Mouse (Mus musculus) left cerebral cortex, postnatal 10 days (tissue): ENCODE measurements around the gene Gprasp1. TPM values are rescaled to one million over a fixed set of nuclear protein-coding genes. Genes with fewer than 3 reads are reported as not detected.
"Not testable (repeated sequence)": the region's sequence is repeated elsewhere in the genome, so short reads cannot be mapped to it uniquely, and the experiment has no call there.

Source experiments
- DNase-seq, 2 experiments: peaks; one replicate each; pipeline ENCODE4 v3.0.0; 2021 to 2022; ENCODE audit warnings: low spot score in 2 of 2, mixed read lengths in 1 of 2; ENCODE audit errors: extremely low spot score in 1 of 2
- intact Hi-C: fragments of 180-260 bp; cut with DNase I; formaldehyde crosslinking; loops from one replicate; pipeline ENCODE4 v1.15.1; 2025
- microRNA-seq: library from miRNA; unstranded; fragments of <30 nt; microRNA quantifications from one replicate; pipeline ENCODE4 v1.2.0, GENCODE M21; 2022
- total RNA-seq, 2 experiments: library from RNA; stranded (reverse); gene quantifications; 2 replicates each; pipeline ENCODE4 v1.2.3; 2021

The Gprasp1 gene
- total RNA-seq, 2 experiments from 2014 or later, result 352 to 384 TPM

GRCm38 (mm10) chrX:135804149-135804548, 61.6 kb downstream of the Gprasp1 start:
- DNase-seq, result no peak
- intact Hi-C loops, result loop anchor here (10.0 kb wide), 1 partner anchor 161 kb away; no protein-coding TSS in a partner anchor

- peak; percentile 19 to 41 for DNase-seq
- intact Hi-C loops, result loop anchor here (10.0 kb wide), 1 partner anchor 159 kb away; no protein-coding TSS in a partner anchor
Measured at GRCm38 (mm10) chrX:135805780-135806179, 63.2 kb downstream of the Gprasp1 start.

- intact Hi-C loops, result not testable (repeated sequence)
Measured at GRCm38 (mm10) chrX:135835896-135836295, 93.4 kb downstream of the Gprasp1 start.

GRCm38 (mm10) chrX:135837896-135838295, 95.4 kb downstream of the Gprasp1 start:
- DNase-seq, result no peak
- intact Hi-C loops, result no loop called here

More at GRCm38 (mm10) chrX:135835896-135836295, 93.4 kb downstream of the Gprasp1 start:
- DNase-seq, result not testable (repeated sequence)

- peak; percentile 42 to 72 for DNase-seq
- intact Hi-C loops, result not testable (repeated sequence)
Measured at GRCm38 (mm10) chrX:135838521-135839360, 96.2 kb downstream of the Gprasp1 start, which contains the start of gene Gprasp2. TSS of gene Gprasp2 (plus strand) at chrX:135839034.

GRCm38 (mm10) chrX:135839397-135840391, 97.2 kb downstream of the Gprasp1 start:
- DNase-seq, result peak; percentile 44 to 53
- intact Hi-C loops, result not testable (repeated sequence)

Small RNA genes lying within 50 kb of the gene (microRNA-seq; reads per million reads assigned to microRNA genes)
- not detected for gene Mir1970
- gene Mir7646, result not detected

Other genes starting within 250 kb of the Gprasp1 start
- gene AV320801, start 248.1 kb upstream of the Gprasp1 start, total RNA-seq, result not detected
- gene Nxf7, start 144.0 kb upstream of the Gprasp1 start, total RNA-seq, result under 1 TPM in 1 of 2 experiments, not detected in 1; 0.60 TPM
- gene Prame, start 115.0 kb upstream of the Gprasp1 start, total RNA-seq, result under 1 TPM in 1 of 2 experiments, not detected in 1; 0.32 TPM
- not detected for gene Tcp11x2, start 48.9 kb upstream of the Gprasp1 start, total RNA-seq
- not detected for gene Tmsb15a, start 17.5 kb upstream of the Gprasp1 start, total RNA-seq
- gene Armcx5, start within 50 bp of the Gprasp1 start, total RNA-seq, result 10 to 100 TPM; 31.5 to 33.7 TPM
- gene Bhlhb9, start 54.9 kb downstream of the Gprasp1 start, total RNA-seq, result 10 to 100 TPM; 79.2 to 81.4 TPM
- gene Gprasp2, start 96.3 kb downstream of the Gprasp1 start, total RNA-seq, result 100 to 1,000 TPM; 175 to 191 TPM